Mouse (Mus musculus): ENCODE measurements around the gene C1qtnf2.

- TF ChIP-seq FLI1 (IDR thresholded peaks at IDR 0.05; ENCODE audit: low read length) (no peak), GATA1 (IDR thresholded peaks at IDR 0.05; ENCODE audit: borderline replicate concordance, low read length) (no peak)
Observed at GRCm38 (mm10) chr11:43452266-43452665, 21.8 kb upstream of the C1qtnf2 start.
